Mouse (Mus musculus) right cerebral cortex, postnatal 10 days (tissue): ENCODE data around the gene Prpf19.
A peak's percentile ranks its signal among the peaks of the same experiment; 100 is the strongest.

Experiments
- DNase-seq, 2 experiments: peaks; one replicate each; pipeline ENCODE4 v3.0.0; 2021; ENCODE audit warnings: low spot score in 2 of 2

The Prpf19 gene

GRCm38 (mm10) chr19:10895708-10896107 lies 677 bp downstream of the Prpf19 start:
- no peak for DNase-seq

GRCm38 (mm10) chr19:10896849-10897248 lies 1.8 kb downstream of the Prpf19 start:
- no peak for DNase-seq

GRCm38 (mm10) chr19:10897491-10897890 lies 2.5 kb downstream of the Prpf19 start:
- DNase-seq: no peak

- DNase-seq: peak; percentile 46 to 54
Measured at GRCm38 (mm10) chr19:10900315-10900714, 5.3 kb downstream of the Prpf19 start.

- DNase-seq: no peak
Measured at GRCm38 (mm10) chr19:10901046-10901445, 6.0 kb downstream of the Prpf19 start.

- no peak for DNase-seq
Measured at GRCm38 (mm10) chr19:10904512-10904911, 9.5 kb downstream of the Prpf19 start.

GRCm38 (mm10) chr19:10904927-10905727 lies 10.1 kb downstream of the Prpf19 start:
- peak; percentile 64 to 80 for DNase-seq

- no peak for DNase-seq
Measured at GRCm38 (mm10) chr19:10905728-10906000, 10.6 kb downstream of the Prpf19 start.

- peak; percentile 59 to 72 for DNase-seq
Measured at GRCm38 (mm10) chr19:10907891-10908290, 12.9 kb downstream of the Prpf19 start.

- no peak for DNase-seq
Measured at GRCm38 (mm10) chr19:10909087-10909721, 14.2 kb downstream of the Prpf19 start.

GRCm38 (mm10) chr19:10914291-10914690 lies 19.3 kb downstream of the Prpf19 start:
- DNase-seq: no peak

GRCm38 (mm10) chr19:10914870-10915269 lies 19.8 kb downstream of the Prpf19 start:
- no peak for DNase-seq

GRCm38 (mm10) chr19:10916506-10916905 lies 21.5 kb downstream of the Prpf19 start:
- no peak for DNase-seq

- DNase-seq: no peak
Measured at GRCm38 (mm10) chr19:10918321-10918991, 23.4 kb downstream of the Prpf19 start.

GRCm38 (mm10) chr19:10920532-10920931 lies 25.5 kb downstream of the Prpf19 start, which contains the start of gene Zp1:
Zp1 (minus strand) TSS chr19:10920632.
- DNase-seq: no peak

GRCm38 (mm10) chr19:10921058-10921457 lies 26.0 kb downstream of the Prpf19 start:
- no peak for DNase-seq

- no peak for DNase-seq
Measured at GRCm38 (mm10) chr19:10924220-10924619, 29.2 kb downstream of the Prpf19 start.

GRCm38 (mm10) chr19:10926123-10926621 lies 31.1 kb downstream of the Prpf19 start:
- DNase-seq: no peak

GRCm38 (mm10) chr19:10926666-10927065 lies 31.6 kb downstream of the Prpf19 start:
- no peak for DNase-seq

GRCm38 (mm10) chr19:10930641-10931040 lies 35.6 kb downstream of the Prpf19 start:
- no peak for DNase-seq

GRCm38 (mm10) chr19:10935029-10935428 lies 40.0 kb downstream of the Prpf19 start:
- DNase-seq: peak; percentile 56 to 59

- DNase-seq: no peak
Measured at GRCm38 (mm10) chr19:10936077-10936476, 41.0 kb downstream of the Prpf19 start.
